Mouse (Mus musculus): Measurements from ENCODE around the gene Gmeb1. TPM values are rescaled to one million over a fixed set of nuclear protein-coding genes. Genes with fewer than 3 reads are reported as not detected.

Gene Gmeb1
- total and polyA plus RNA-seq, 3 experiments = 7.9 to 19.3 (median 9.0) TPM

GRCm38 (mm10) chr4:132308437-132309139 is 47.2 kb upstream of the Gmeb1 start (continued):
- TF ChIP-seq POLR2AphosphoS2 (IDR thresholded peaks at IDR 0.05; ENCODE audit: low read depth, low read length) = peak; percentile 99
- TF ChIP-seq PAX5 (IDR thresholded peaks at IDR 0.05; ENCODE audit: low read length) = no peak
- TF ChIP-seq MAFK (IDR thresholded peaks at IDR 0.05; ENCODE audit: insufficient replicate concordance, low read length) = no peak
- TF ChIP-seq NELFE (IDR thresholded peaks at IDR 0.05; ENCODE audit: low read depth, low read length) = peak; percentile 100
- peak; percentile 38; the same call in 1 of the 2 replicates for TF ChIP-seq CHD2 (IDR thresholded peaks at IDR 0.05; ENCODE audit: low read length)
- TF ChIP-seq CTCF (conservative IDR thresholded peaks at IDR 0.05 in 1 of 2, IDR thresholded peaks at IDR 0.05 in 1 of 2; ENCODE audit: low read depth in 2 of 2, low read length in 2 of 2) = no peak
- TF ChIP-seq MAX (IDR thresholded peaks at IDR 0.05; ENCODE audit: low read length) = peak; percentile 90
- TF ChIP-seq UBTF (IDR thresholded peaks at IDR 0.05; ENCODE audit: low read depth, low read length) = no peak
- no peak for TF ChIP-seq ZC3H11A (IDR thresholded peaks at IDR 0.05; ENCODE audit: low read depth, low read length)
- peak; percentile 99 for TF ChIP-seq ZMIZ1 (IDR thresholded peaks at IDR 0.05; ENCODE audit: low read depth, low read length)
- peak; percentile 62; the same call in 1 of the 2 replicates for TF ChIP-seq CHD1 (IDR thresholded peaks at IDR 0.05; ENCODE audit: low read depth, low read length)
- TF ChIP-seq EP300 (IDR thresholded peaks at IDR 0.05; ENCODE audit: low read length) = no peak
- TF ChIP-seq ELF1 (IDR thresholded peaks at IDR 0.05; ENCODE audit: low read depth, low read length) = peak; percentile 86
- TF ChIP-seq POLR2A (IDR thresholded peaks at IDR 0.05; ENCODE audit: low read depth, low read length) = peak; percentile 100
- no peak for TF ChIP-seq E2F4 (IDR thresholded peaks at IDR 0.05; ENCODE audit: insufficient replicate concordance, low read depth, low read length)
- TF ChIP-seq USF2 (conservative IDR thresholded peaks at IDR 0.05; ENCODE audit: low read depth, low read length) = no peak; the same call in 1 of the 2 replicates
- no peak for TF ChIP-seq JUND (conservative IDR thresholded peaks at IDR 0.05; ENCODE audit: low read depth, low read length)
- TF ChIP-seq MAZ (IDR thresholded peaks at IDR 0.05; ENCODE audit: low read depth, low read length) = 0 out of 2 replicates have a peak, but pooled peaks have one; percentile 31
- TF ChIP-seq TCF12 (IDR thresholded peaks at IDR 0.05; ENCODE audit: low read depth, low read length) = peak; percentile 98
- peak; percentile 88 for TF ChIP-seq MXI1 (IDR thresholded peaks at IDR 0.05; ENCODE audit: low read depth, low read length)

GRCm38 (mm10) chr4:132306004-132306403 is 44.6 kb upstream of the Gmeb1 start:
- H3K27me3 ChIP-seq (replicated peaks) = no peaks in the 10 kb centered on the region
- no peak overlapping the region for H3K27ac ChIP-seq (ENCODE audit: insufficient read depth, low read depth)
- H3K36me3 ChIP-seq (replicated peaks in 1 of 2; ENCODE audit: control insufficient read depth in 1 of 2, insufficient read depth in 1 of 2, low read length in 1 of 2) = peaks cover 11 to 16% of the 10 kb centered on the region in 2 experiments
- H3K4me1 ChIP-seq (ENCODE audit: control insufficient read depth in 1 of 2, insufficient read depth in 2 of 2) = peaks cover 0 to 13% of the 10 kb centered on the region in 2 experiments; a peak in 1 of 4 replicates
- no peak for TF ChIP-seq HCFC1 (IDR thresholded peaks at IDR 0.05; ENCODE audit: low read depth, low read length)
- no peak for TF ChIP-seq KAT2A (IDR thresholded peaks at IDR 0.05; ENCODE audit: insufficient replicate concordance, low read length)
- TF ChIP-seq TCF12 (IDR thresholded peaks at IDR 0.05; ENCODE audit: low read depth, low read length) = no peak
- no peak for TF ChIP-seq POLR2AphosphoS2 (IDR thresholded peaks at IDR 0.05; ENCODE audit: low read depth, low read length)
- TF ChIP-seq RAD21 (IDR thresholded peaks at IDR 0.05; ENCODE audit: low read depth, low read length) = no peak
- TF ChIP-seq PAX5 (IDR thresholded peaks at IDR 0.05; ENCODE audit: low read length) = no peak
- no peak for TF ChIP-seq MEF2A (IDR thresholded peaks at IDR 0.05; ENCODE audit: borderline replicate concordance, low read depth, low read length)
- TF ChIP-seq GABPA (IDR thresholded peaks at IDR 0.05; ENCODE audit: insufficient replicate concordance, low read depth, low read length) = no peak
- TF ChIP-seq ZKSCAN1 (IDR thresholded peaks at IDR 0.05; ENCODE audit: borderline replicate concordance, low read depth, low read length) = no peak
- TF ChIP-seq USF1 (IDR thresholded peaks at IDR 0.05; ENCODE audit: low read depth, low read length) = no peak
- no peak for TF ChIP-seq E2F4 (IDR thresholded peaks at IDR 0.05; ENCODE audit: insufficient replicate concordance, low read depth, low read length)
- TF ChIP-seq MAFK (IDR thresholded peaks at IDR 0.05; ENCODE audit: insufficient replicate concordance, low read length) = no peak
- TF ChIP-seq MAX (IDR thresholded peaks at IDR 0.05; ENCODE audit: low read length) = no peak
- no peak for TF ChIP-seq CHD1 (IDR thresholded peaks at IDR 0.05; ENCODE audit: low read depth, low read length)
- TF ChIP-seq SIN3A (IDR thresholded peaks at IDR 0.05; ENCODE audit: low read length) = no peak
- no peak for TF ChIP-seq IRF4 (IDR thresholded peaks at IDR 0.05; ENCODE audit: low read depth, low read length)
- dilution Hi-C loops (cut with MboI; ENCODE audit: extremely low pct_ligation_motif_present, extremely low pct_unique_long_range_greater_than_20kb, low sequenced_read_pairs) (no loop called here), in situ Hi-C loops (cut with MboI; ENCODE audit: low pct_ligation_motif_present, low pct_unique_long_range_greater_than_20kb, low sequenced_read_pairs) (loop anchor here (25.0 kb wide), 1 partner anchor 206 kb away; the partner anchor contains the start of gene Sesn2)
- no peak overlapping the region for H3K9ac ChIP-seq (ENCODE audit: insufficient read depth, low read depth)
- H3K4me3 ChIP-seq (replicated peaks in 1 of 3; ENCODE audit: low read depth in 2 of 3, low read length in 2 of 3, poor library complexity in 1 of 3) = no peak overlapping the region
- no peak overlapping the region for H3K4me2 ChIP-seq (ENCODE audit: insufficient read depth, low read depth, poor library complexity, severe bottlenecking)
- peaks cover 16% of the 10 kb centered on the region for H3K79me2 ChIP-seq (replicated peaks; ENCODE audit: control insufficient read depth, extremely low read depth, insufficient read depth, poor library complexity, severe bottlenecking)
- DNase-seq (ENCODE audit: extremely low read depth) = no peak
- no peaks in the 10 kb centered on the region for H3K9me3 ChIP-seq (replicated peaks; ENCODE audit: low read length)

All from CH12.LX (cell line).